Mouse (Mus musculus) cerebellum, adult 9-10 months (tissue): Measurements from ENCODE around the gene Tmem214.

ENCODE experiments used
- DNase-seq: peaks from one replicate; pipeline ENCODE4 v3.0.0; 2022

Tmem214 gene

GRCm38 (mm10) chr5:30867712-30868111 is at the start of gene Tmem214:
TSS of gene Tmem214 (plus strand) at chr5:30868012.
- DNase-seq = no peak

GRCm38 (mm10) chr5:30818758-30819309 is 49.0 kb upstream of the Tmem214 start:
- DNase-seq = no peak

- DNase-seq = no peak
Observed at GRCm38 (mm10) chr5:30822689-30823088, 45.1 kb upstream of the Tmem214 start.

- DNase-seq = no peak
Observed at GRCm38 (mm10) chr5:30823091-30823490, 44.7 kb upstream of the Tmem214 start.

- no peak for DNase-seq
Observed at GRCm38 (mm10) chr5:30824124-30824988, 43.5 kb upstream of the Tmem214 start.

GRCm38 (mm10) chr5:30825166-30825565 is 42.6 kb upstream of the Tmem214 start:
- DNase-seq = peak; percentile 50

GRCm38 (mm10) chr5:30825821-30826220 is 42.0 kb upstream of the Tmem214 start:
- DNase-seq = peak; percentile 82

GRCm38 (mm10) chr5:30833416-30833815 is 34.4 kb upstream of the Tmem214 start:
- DNase-seq = no peak

- DNase-seq = no peak
Observed at GRCm38 (mm10) chr5:30839731-30840130, 28.1 kb upstream of the Tmem214 start.

GRCm38 (mm10) chr5:30841896-30842295 is 25.9 kb upstream of the Tmem214 start:
- DNase-seq = no peak

GRCm38 (mm10) chr5:30849891-30850555 is 17.8 kb upstream of the Tmem214 start:
- DNase-seq = no peak

- no peak for DNase-seq
Observed at GRCm38 (mm10) chr5:30850556-30850925, 17.3 kb upstream of the Tmem214 start.

GRCm38 (mm10) chr5:30853522-30853921 is 14.3 kb upstream of the Tmem214 start:
- DNase-seq = no peak

- DNase-seq = no peak
Observed at GRCm38 (mm10) chr5:30855674-30856073, 12.1 kb upstream of the Tmem214 start.

- no peak for DNase-seq
Observed at GRCm38 (mm10) chr5:30856124-30856523, 11.7 kb upstream of the Tmem214 start.

GRCm38 (mm10) chr5:30863852-30864251 is 4.0 kb upstream of the Tmem214 start:
- DNase-seq = no peak

- no peak for DNase-seq
Observed at GRCm38 (mm10) chr5:30864322-30864721, 3.5 kb upstream of the Tmem214 start.

- no peak for DNase-seq
Observed at GRCm38 (mm10) chr5:30866871-30867270, 941 bp upstream of the Tmem214 start.

- DNase-seq = no peak
Observed at GRCm38 (mm10) chr5:30868981-30869380, 1.2 kb downstream of the Tmem214 start.

GRCm38 (mm10) chr5:30869405-30870130 is 1.8 kb downstream of the Tmem214 start:
- peak; percentile 87 for DNase-seq

- DNase-seq = peak; percentile 58
Observed at GRCm38 (mm10) chr5:30870131-30870406, 2.3 kb downstream of the Tmem214 start.

GRCm38 (mm10) chr5:30872574-30872973 is 4.8 kb downstream of the Tmem214 start:
- DNase-seq = no peak

- DNase-seq = no peak
Observed at GRCm38 (mm10) chr5:30874365-30874764, 6.6 kb downstream of the Tmem214 start.

- no peak for DNase-seq
Observed at GRCm38 (mm10) chr5:30878616-30879015, 10.8 kb downstream of the Tmem214 start.
